Mouse (Mus musculus): ENCODE results near the gene Fam71d.

GRCm38 (mm10) chr12:78748113-78748512, 56.8 kb downstream of the Fam71d start:
- TF ChIP-seq CTCF (IDR thresholded peaks at IDR 0.05; ENCODE audit: control insufficient read depth, insufficient read depth, low read length) (no peak), POLR2A (IDR thresholded peaks at IDR 0.05; ENCODE audit: borderline replicate concordance, control insufficient read depth, low read depth, low read length) (no peak)
